Mouse (Mus musculus) cortical plate, adult 2 months (tissue): ENCODE results near the gene Atp6v0a2.

Source experiments
- CTCF ChIP-seq: fragments of 200-500 bp; IDR thresholded peaks from 2 replicates; pipeline ENCODE4 v1.5.1; 2011; ENCODE audit warnings: mild to moderate bottlenecking, control low read depth, low read length; ENCODE audit not compliant: insufficient read depth; ENCODE audit errors: extremely low read depth
- POLR2A ChIP-seq: fragments of 200-500 bp; IDR thresholded peaks from 2 replicates; pipeline ENCODE4 v1.6.1; 2011; ENCODE audit warnings: mild to moderate bottlenecking, low read length, control low read depth; ENCODE audit not compliant: insufficient read depth; ENCODE audit errors: extremely low read depth

- peak; percentile 42 for TF ChIP-seq CTCF
- TF ChIP-seq POLR2A, result no peak
These were observed 132.6 kb downstream of the Atp6v0a2 start for GRCm38 (mm10) chr5:124761011-124761410.
